Mouse (Mus musculus) ES-E14 (cell line): ENCODE measurements around the gene Cyp27b1. TPM values are rescaled to one million over a fixed set of nuclear protein-coding genes. Genes with fewer than 3 reads are reported as not detected.

Experiments used
- DNase-seq: peaks from one replicate; pipeline ENCODE4 v3.0.0-alpha.2; 2013; ENCODE audit warnings: low read depth, low spot score
- H3K27ac ChIP-seq: 2 replicates; pipeline ENCODE4 v1.5.1; 2012; ENCODE audit warnings: low read depth, mild to moderate bottlenecking, low read length, moderate library complexity, mixed read lengths; ENCODE audit not compliant: poor library complexity, insufficient read depth, severe bottlenecking
- H3K36me3 ChIP-seq: 2 replicates; pipeline ENCODE4 v1.6.1; 2012; ENCODE audit warnings: mild to moderate bottlenecking, low read length, moderate library complexity, mixed read lengths; ENCODE audit not compliant: control insufficient read depth, poor library complexity, insufficient read depth, severe bottlenecking
- H3K4me1 ChIP-seq, 2 experiments: fragments of 150-350 bp in 1 of 2; sonication (generic) in 1 of 2; 2 replicates each; pipeline ENCODE4 v1.6.1; 2012; ENCODE audit warnings: low read length in 2 of 2, mild to moderate bottlenecking in 1 of 2, mixed read lengths in 1 of 2; ENCODE audit not compliant: control insufficient read depth in 2 of 2, insufficient read depth in 2 of 2, poor library complexity in 1 of 2
- H3K4me3 ChIP-seq, 2 experiments: fragments of 150-350 bp in 1 of 2; sonication (generic) in 1 of 2; 2 replicates each; pipeline ENCODE4 v1.5.1; 2012; ENCODE audit warnings: low read length in 2 of 2, low read depth in 1 of 2, mild to moderate bottlenecking in 1 of 2, mixed read lengths in 1 of 2; ENCODE audit not compliant: insufficient read depth in 1 of 2, poor library complexity in 1 of 2, severe bottlenecking in 1 of 2
- H3K9ac ChIP-seq: 2 replicates; pipeline ENCODE4 v1.6.1; 2012; ENCODE audit warnings: low read depth, mild to moderate bottlenecking, low read length, mixed read lengths; ENCODE audit not compliant: poor library complexity, insufficient read depth, severe bottlenecking
- H3K9me3 ChIP-seq: fragments of 150-350 bp; sonication (generic); 2 replicates; pipeline ENCODE4 v1.6.1; 2012; ENCODE audit warnings: low read depth, mild to moderate bottlenecking, low read length; ENCODE audit not compliant: control insufficient read depth, insufficient read depth
- CHD2 ChIP-seq: IDR thresholded peaks from 2 replicates; pipeline ENCODE4 v1.6.1; 2014; ENCODE audit warnings: mild to moderate bottlenecking, low read depth, low read length, inconsistent platforms
- HCFC1 ChIP-seq: IDR thresholded peaks from 2 replicates; pipeline ENCODE4 v1.6.1; 2012; ENCODE audit warnings: low read length, inconsistent platforms, borderline replicate concordance; ENCODE audit not compliant: insufficient read depth
- MAFK ChIP-seq: IDR thresholded peaks from 2 replicates; pipeline ENCODE4 v1.6.1; 2014; ENCODE audit warnings: mild to moderate bottlenecking, low read depth, low read length, inconsistent platforms; ENCODE audit not compliant: insufficient read depth
- ZC3H11A ChIP-seq: IDR thresholded peaks from 2 replicates; pipeline ENCODE4 v1.6.1; 2012; ENCODE audit warnings: low read depth, mild to moderate bottlenecking, inconsistent platforms, low read length, borderline replicate concordance
- ZNF384 ChIP-seq: IDR thresholded peaks from 2 replicates; pipeline ENCODE4 v1.6.1; 2012; ENCODE audit warnings: low read depth, low read length, inconsistent platforms
- in situ Hi-C, 2 experiments: fragments of 600-800 bp; cut with MboI; formaldehyde crosslinking; loops; one replicate each; pipeline ENCODE4 v1.15.1; 2025; ENCODE audit warnings: low sequenced_read_pairs in 2 of 2, inconsistent platforms in 1 of 2; ENCODE audit not compliant: unreplicated experiment in 2 of 2
- total RNA-seq: library from RNA; depleted of rRNA; stranded (reverse); fragments of 300-350 nt; gene quantifications from 2 replicates; pipeline ENCODE4 v1.2.3, GENCODE M21; 2012; rRNA removed

Gene Cyp27b1
- total RNA-seq, 1 experiment: 0.40 TPM

- Histone ChIP-seq H3K9ac (no peak overlapping the region), H3K4me3 (no peak overlapping the region), H3K4me1 (peaks cover 0 to 20% of the 10 kb centered on the region in 2 experiments; a peak in 3 of 4 replicates), H3K36me3 (peaks cover 2% of the 10 kb centered on the region; the same call in 1 of the 2 replicates), H3K27ac (no peak overlapping the region), H3K9me3 (no peaks in the 10 kb centered on the region)
- TF ChIP-seq ZNF384 (no peak), HCFC1 (no peak), MAFK (no peak), ZC3H11A (no peak), CHD2 (no peak)
- no peak for DNase-seq
- in situ Hi-C loops: no loop called here
Observed at GRCm38 (mm10) chr10:127100414-127100813, 52.4 kb downstream of the Cyp27b1 start.

GRCm38 (mm10) chr10:127101151-127101550 lies 53.1 kb downstream of the Cyp27b1 start:
- H3K9me3 ChIP-seq: no peaks in the 10 kb centered on the region
- no peak overlapping the region for H3K9ac ChIP-seq
- no peak overlapping the region for H3K4me3 ChIP-seq
- H3K36me3 ChIP-seq: peaks cover 2% of the 10 kb centered on the region; the same call in 1 of the 2 replicates
- DNase-seq: no peak
- H3K27ac ChIP-seq: no peak overlapping the region
- TF ChIP-seq ZNF384 (no peak), HCFC1 (no peak), MAFK (no peak), ZC3H11A (no peak), CHD2 (no peak)
- in situ Hi-C loops: no loop called here
- H3K4me1 ChIP-seq: peaks cover 0 to 14% of the 10 kb centered on the region in 2 experiments; a peak in 3 of 4 replicates

Other genes with a start within 250 kb of the Cyp27b1 start
- 12.1 and 12.2 TPM in 2 replicates for gene Atp23, start 146.9 kb upstream of the Cyp27b1 start, total RNA-seq
- 28.5 and 38.1 TPM in 2 replicates for gene Ctdsp2, start 69.5 kb upstream of the Cyp27b1 start, total RNA-seq
- 0.18 and 0.32 TPM in 2 replicates for gene Avil, start 47.5 kb upstream of the Cyp27b1 start, total RNA-seq
- gene Tsfm, start 17.4 kb upstream of the Cyp27b1 start, total RNA-seq: 52.8 and 60.9 TPM in 2 replicates
- gene Mettl1, start 6.8 kb upstream of the Cyp27b1 start, total RNA-seq: 20.4 and 21.4 TPM in 2 replicates
- 0.11 and 0.49 TPM in 2 replicates for gene Eef1akmt3, start 6.7 kb upstream of the Cyp27b1 start, total RNA-seq
- 4.6 and 8.3 TPM in 2 replicates for gene March9, start 11.9 kb downstream of the Cyp27b1 start, total RNA-seq
- 502 and 522 TPM in 2 replicates for gene Cdk4, start 15.3 kb downstream of the Cyp27b1 start, total RNA-seq
- 121 and 154 TPM in 2 replicates for gene Tspan31, start 22.0 kb downstream of the Cyp27b1 start, total RNA-seq
- gene Agap2, start 27.0 kb downstream of the Cyp27b1 start, total RNA-seq: 1.4 and 2.0 TPM in 2 replicates
- 29.4 and 48.6 TPM in 2 replicates for gene Os9, start 72.9 kb downstream of the Cyp27b1 start, total RNA-seq
- gene B4galnt1, start 117.0 kb downstream of the Cyp27b1 start, total RNA-seq: 4.5 and 8.6 TPM in 2 replicates
- 7.4 and 12.2 TPM in 2 replicates for gene Slc26a10, start 132.4 kb downstream of the Cyp27b1 start, total RNA-seq
- 39.2 and 87.7 TPM in 2 replicates for gene Arhgef25, start 141.8 kb downstream of the Cyp27b1 start, total RNA-seq
- 29.5 and 75.5 TPM in 2 replicates for gene Dtx3, start 147.5 kb downstream of the Cyp27b1 start, total RNA-seq
- gene Pip4k2c, start 163.3 kb downstream of the Cyp27b1 start, total RNA-seq: 41.7 and 47.4 TPM in 2 replicates
- 6.2 and 11.2 TPM in 2 replicates for gene Kif5a, start 215.1 kb downstream of the Cyp27b1 start, total RNA-seq
- 139 and 157 TPM in 2 replicates for gene Dctn2, start 218.1 kb downstream of the Cyp27b1 start, total RNA-seq
- gene Mbd6, start 240.8 kb downstream of the Cyp27b1 start, total RNA-seq: 15.8 and 18.0 TPM in 2 replicates